Mouse (Mus musculus) heart, postnatal 4 days (tissue): ENCODE data around the gene Gm9048. TPM values are rescaled to one million over a fixed set of nuclear protein-coding genes. Genes with fewer than 3 reads are reported as not detected.
"Not testable (repeated sequence)": the region's sequence is repeated elsewhere in the genome, so short reads cannot be mapped to it uniquely, and the experiment has no call there.

Experiments used
- DNase-seq: peaks from one replicate; pipeline ENCODE4 v3.0.0; 2021
- total RNA-seq, 2 experiments: library from RNA; stranded (reverse); gene quantifications; 2 replicates each; pipeline ENCODE4 v1.2.3; 2021

Gm9048 gene
- total RNA-seq = not detected

- not testable (repeated sequence) for DNase-seq
Observed at GRCm38 (mm10) chr10:118348579-118348978, at the start of gene Gm9048. TSS of gene Gm9048 (minus strand) at chr10:118348679.

- peak; percentile 84 for DNase-seq
Observed at GRCm38 (mm10) chr10:118370443-118370842, 22.0 kb upstream of the Gm9048 start.

- no peak for DNase-seq
Observed at GRCm38 (mm10) chr10:118369518-118369917, 21.0 kb upstream of the Gm9048 start.

- DNase-seq = not testable (repeated sequence)
Observed at GRCm38 (mm10) chr10:118354005-118354404, 5.5 kb upstream of the Gm9048 start, which contains the start of gene Gm9049. TSS of gene Gm9049 (minus strand) at chr10:118354105.

- DNase-seq = not testable (repeated sequence)
Observed at GRCm38 (mm10) chr10:118343155-118343554, 5.3 kb downstream of the Gm9048 start, which contains the start of gene Gm9046. TSS of gene Gm9046 (minus strand) at chr10:118343255.

GRCm38 (mm10) chr10:118337731-118338130, 10.7 kb downstream of the Gm9048 start, which contains the start of gene Gm9045:
TSS of gene Gm9045 (minus strand) at chr10:118337831.
- DNase-seq = not testable (repeated sequence)

GRCm38 (mm10) chr10:118332308-118332707, 16.2 kb downstream of the Gm9048 start, which contains the start of gene Gm9044:
TSS of gene Gm9044 (minus strand) at chr10:118332408.
- DNase-seq = not testable (repeated sequence)

GRCm38 (mm10) chr10:118326869-118327268, 21.6 kb downstream of the Gm9048 start, which contains the start of gene Gm9040:
TSS of gene Gm9040 (minus strand) at chr10:118326969.
- not testable (repeated sequence) for DNase-seq

GRCm38 (mm10) chr10:118319024-118319423, 29.5 kb downstream of the Gm9048 start:
- DNase-seq = no peak

GRCm38 (mm10) chr10:118302133-118302532, 46.3 kb downstream of the Gm9048 start:
- not testable (repeated sequence) for DNase-seq

Other genes with a start within 250 kb of the Gm9048 start
- 10 to 100 TPM in 1 of 2 experiments, 1 to 10 TPM in 1; 9.6 to 13.1 TPM for gene Mdm1, start 206.9 kb downstream of the Gm9048 start, total RNA-seq
- not detected for gene Il22, start 143.7 kb downstream of the Gm9048 start, total RNA-seq
- gene Gm32717, start 107.9 kb downstream of the Gm9048 start, total RNA-seq = under 1 TPM; 0.56 to 0.57 TPM
- gene Gm32802, start 90.0 kb downstream of the Gm9048 start, total RNA-seq = under 1 TPM; 0.56 to 0.57 TPM
- gene Iltifb, start 53.6 kb downstream of the Gm9048 start, total RNA-seq = not detected
- not detected for gene Gm9040, start 21.7 kb downstream of the Gm9048 start, total RNA-seq
- not detected for gene Gm9044, start 16.3 kb downstream of the Gm9048 start, total RNA-seq
- gene Gm9045, start 10.8 kb downstream of the Gm9048 start, total RNA-seq = not detected
- not detected for gene Gm9046, start 5.4 kb downstream of the Gm9048 start, total RNA-seq
- gene Gm9049, start 5.4 kb upstream of the Gm9048 start, total RNA-seq = not detected
- gene Ifng, start 92.4 kb upstream of the Gm9048 start, total RNA-seq = not detected